Mouse (Mus musculus): Measurements from ENCODE around the gene Olfr128.
"Not testable (repeated sequence)": the region's sequence is repeated elsewhere in the genome, so short reads cannot be mapped to it uniquely, and the experiment has no call there.

Gene Olfr128

GRCm38 (mm10) chr17:37920248-37920647 is at the start of gene Olfr128:
TSS of gene Olfr128 (plus strand) at chr17:37920548.
- no peak for DNase-seq

DNA sequence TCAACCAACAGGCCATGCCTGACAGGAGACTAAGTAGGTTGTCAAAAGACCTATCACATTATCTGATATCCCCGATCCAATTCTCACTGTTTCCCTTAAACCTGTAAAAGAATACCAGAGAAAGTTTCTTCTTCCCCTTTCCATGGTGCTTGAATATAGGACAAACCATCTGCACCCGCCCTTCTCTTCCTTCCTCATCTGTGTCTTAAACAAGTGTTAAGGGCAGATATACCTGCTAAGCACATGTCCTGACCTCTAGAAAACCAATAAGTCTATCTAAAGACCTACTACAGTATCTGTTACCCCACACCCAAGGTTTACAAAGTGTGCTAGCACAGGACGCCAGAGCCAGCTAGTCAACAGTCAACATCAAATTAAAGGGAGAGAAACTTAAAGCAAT is 46.5 kb upstream of the Olfr128 start:
- DNase-seq: no peak

DNA sequence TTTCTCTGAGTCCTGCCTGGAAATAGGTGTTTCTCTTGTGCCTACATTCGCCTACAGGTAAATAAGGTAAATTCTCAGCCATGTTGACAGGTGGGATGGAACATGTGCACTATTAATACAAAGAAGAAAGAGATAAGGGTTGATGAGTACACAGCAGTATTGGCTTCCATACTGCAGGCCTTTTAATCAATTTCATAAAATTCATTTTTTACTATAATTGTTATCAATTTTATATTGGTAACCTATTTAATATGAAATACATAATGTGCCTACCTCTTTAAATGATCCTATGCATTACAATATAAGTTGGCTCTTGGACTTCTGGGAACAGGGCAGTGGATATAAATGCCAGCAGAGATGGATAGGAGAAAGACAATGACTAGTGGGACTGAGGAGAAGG is 20.2 kb upstream of the Olfr128 start, which contains the start of gene Olfr127:
TSS of gene Olfr127 (plus strand) at position 301 of the 400 bp plus-strand sequence.
- no peak for DNase-seq

DNA sequence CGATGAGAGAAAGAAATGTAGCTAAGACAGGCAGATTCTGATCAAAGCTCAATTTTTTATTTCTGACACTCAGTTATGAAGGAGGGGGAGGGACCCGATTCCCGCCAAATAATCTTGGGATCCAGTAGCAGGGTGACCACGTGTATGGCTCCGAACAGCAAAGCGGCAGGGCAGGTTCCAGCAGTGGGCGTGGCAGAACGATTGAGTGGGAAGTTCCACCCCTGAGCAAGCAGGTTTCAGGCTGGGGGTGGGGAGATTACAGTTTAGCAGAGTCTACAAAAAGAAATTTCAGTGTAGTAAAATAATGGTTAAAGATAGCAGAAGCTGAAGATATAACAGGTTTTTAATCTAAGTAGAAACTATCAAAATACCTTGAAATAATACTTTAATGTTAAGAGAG is 13.5 kb upstream of the Olfr128 start:
- DNase-seq: not testable (repeated sequence)

GRCm38 (mm10) chr17:37952979-37953378 is 32.6 kb downstream of the Olfr128 start, which contains the start of gene Olfr761:
TSS of gene Olfr761 (minus strand) at chr17:37953079.
- DNase-seq: no peak

- no peak for DNase-seq
Measured at GRCm38 (mm10) chr17:37973591-37973990, 53.2 kb downstream of the Olfr128 start.
